Mouse (Mus musculus) bone marrow, adult 2 months (tissue): ENCODE results near the gene Gabbr2.
A peak's percentile ranks its signal among the peaks of the same experiment; 100 is the strongest.

Experiments used
- CTCF ChIP-seq: fragments of 200-500 bp; IDR thresholded peaks from 2 replicates; pipeline ENCODE4 v1.5.1; 2011; ENCODE audit warnings: low read length, control low read depth; ENCODE audit not compliant: control insufficient read depth, insufficient read depth
- POLR2A ChIP-seq: fragments of 200-500 bp; IDR thresholded peaks from 2 replicates; pipeline ENCODE4 v1.6.1; 2011; ENCODE audit warnings: low read depth, mild to moderate bottlenecking, control low read depth, low read length, borderline replicate concordance; ENCODE audit not compliant: control insufficient read depth

DNA sequence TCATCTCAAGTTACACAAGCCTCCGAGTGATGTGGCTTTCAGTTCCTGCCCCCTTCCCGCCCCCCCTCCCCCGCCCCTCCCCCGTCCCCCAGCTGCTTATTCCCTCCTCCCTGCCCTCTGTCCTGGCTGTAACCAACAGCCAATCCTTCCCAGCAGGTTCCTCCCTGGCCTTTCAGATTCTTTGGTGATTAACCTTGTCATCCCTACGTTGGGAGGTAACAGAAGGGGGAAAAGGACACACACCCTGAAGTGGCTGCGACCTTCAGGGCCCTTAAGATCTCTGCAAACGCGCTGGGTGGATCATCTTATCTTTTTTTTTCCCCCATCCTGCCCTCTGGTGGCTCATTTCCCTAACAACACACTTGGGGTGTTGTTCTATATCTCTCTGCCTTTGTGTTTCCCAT is 326.3 kb downstream of the Gabbr2 start:
- TF ChIP-seq POLR2A (no peak), CTCF (peak; percentile 5; the same call in 1 of the 2 replicates)
